Mouse (Mus musculus): ENCODE data around the gene Atp11a. TPM values are rescaled to one million over a fixed set of nuclear protein-coding genes. Genes with fewer than 3 reads are reported as not detected.

Atp11a gene
- polyA plus RNA-seq, 1 experiment from 2014 or later = 139 TPM

DNA sequence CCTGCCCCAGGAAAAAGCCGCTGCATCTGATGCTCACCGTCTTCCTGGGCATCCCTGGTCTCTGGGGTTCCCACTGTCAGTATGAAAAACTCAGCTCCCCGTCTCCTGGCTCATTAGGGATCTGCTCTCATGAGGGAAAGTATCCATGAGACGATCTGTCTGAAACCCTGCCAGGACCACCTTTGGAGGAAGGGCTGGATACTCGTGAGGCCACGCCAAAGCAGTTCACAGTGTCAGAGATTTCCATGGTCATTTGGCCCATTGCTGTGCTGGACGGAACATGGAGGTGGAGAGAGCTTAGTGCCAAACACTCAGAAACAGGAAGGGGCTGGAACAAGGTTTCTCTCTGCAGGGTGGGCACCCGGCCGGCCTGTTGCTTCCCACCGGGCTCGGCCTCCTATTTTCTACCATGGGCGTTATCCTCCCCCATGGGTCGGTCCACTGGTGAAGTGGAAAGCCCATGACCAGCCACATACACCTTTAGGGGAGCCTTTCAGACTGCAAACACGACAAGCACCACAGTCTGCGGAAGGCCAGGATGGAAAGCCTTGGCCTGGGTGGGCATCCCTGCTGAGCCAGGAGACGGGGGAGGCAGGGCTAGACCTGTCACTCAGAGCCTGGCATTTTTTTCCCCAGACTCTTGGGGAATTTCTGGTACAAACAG is 131.1 kb downstream of the Atp11a start:
- in situ Hi-C loops (cut with MboI; ENCODE audit: low pct_unique_long_range_greater_than_20kb) = no loop called here
- DNase-seq (ENCODE audit: low read depth, low spot score) (no peak), ATAC-seq (no peak)
- H3K27me3 ChIP-seq = no peaks in the 10 kb centered on the region
- CTCF ChIA-PET = interaction anchor here (1.1 kb wide), 1 partner anchor 8 kb away, joined by 4 read pairs; no protein-coding TSS in a partner anchor
- no peak for TF ChIP-seq CTCF (IDR thresholded peaks at IDR 0.05)
- POLR2A ChIA-PET = no interaction called here

GRCm38 (mm10) chr8:12889046-12889598 is 132.3 kb downstream of the Atp11a start:
- no peak for TF ChIP-seq CTCF (IDR thresholded peaks at IDR 0.05)
- DNase-seq (ENCODE audit: low read depth, low spot score) (no peak), ATAC-seq (no peak)
- in situ Hi-C loops (cut with MboI; ENCODE audit: low pct_unique_long_range_greater_than_20kb) = no loop called here
- POLR2A ChIA-PET = no interaction called here
- no peaks in the 10 kb centered on the region for H3K27me3 ChIP-seq
- CTCF ChIA-PET = no interaction called here

DNA sequence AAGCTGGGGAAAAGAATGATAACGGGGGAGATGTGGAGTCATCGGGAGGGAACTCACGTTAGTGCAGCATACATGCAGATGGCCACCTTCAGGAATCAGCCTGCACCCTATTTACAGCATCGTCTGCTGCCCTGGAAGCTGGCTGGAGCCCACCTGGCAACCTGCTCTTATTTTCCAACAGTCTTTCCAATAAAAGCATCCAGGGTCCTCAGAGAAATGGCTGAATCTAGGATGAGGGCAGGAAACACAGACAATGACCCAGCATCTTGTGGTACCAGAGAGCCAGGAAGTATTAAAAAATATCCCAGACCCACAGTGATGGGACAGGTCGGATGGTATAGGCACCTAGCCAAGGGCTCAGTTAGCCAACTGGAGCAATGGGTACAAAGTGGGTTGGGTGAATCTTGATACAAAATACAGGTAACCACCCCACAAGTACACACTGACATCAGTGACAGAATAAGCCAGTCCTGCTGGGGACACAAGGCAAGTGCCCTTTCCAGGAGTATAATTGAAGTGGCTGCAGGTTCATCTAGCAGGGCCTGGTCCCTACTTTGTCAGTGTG is 136.2 kb downstream of the Atp11a start:
- in situ Hi-C loops (cut with MboI; ENCODE audit: low pct_unique_long_range_greater_than_20kb) = loop anchor here (10.0 kb wide), 1 partner anchor 322 kb away; no protein-coding TSS in a partner anchor
- TF ChIP-seq CTCF (IDR thresholded peaks at IDR 0.05) = no peak
- ATAC-seq (no peak), DNase-seq (ENCODE audit: low read depth, low spot score) (no peak)
- CTCF ChIA-PET = interaction anchor here (1.3 kb wide), 1 partner anchor 321 kb away, joined by 3 read pairs; no protein-coding TSS in a partner anchor
- POLR2A ChIA-PET = no interaction called here
- no peaks in the 10 kb centered on the region for H3K27me3 ChIP-seq

DNA sequence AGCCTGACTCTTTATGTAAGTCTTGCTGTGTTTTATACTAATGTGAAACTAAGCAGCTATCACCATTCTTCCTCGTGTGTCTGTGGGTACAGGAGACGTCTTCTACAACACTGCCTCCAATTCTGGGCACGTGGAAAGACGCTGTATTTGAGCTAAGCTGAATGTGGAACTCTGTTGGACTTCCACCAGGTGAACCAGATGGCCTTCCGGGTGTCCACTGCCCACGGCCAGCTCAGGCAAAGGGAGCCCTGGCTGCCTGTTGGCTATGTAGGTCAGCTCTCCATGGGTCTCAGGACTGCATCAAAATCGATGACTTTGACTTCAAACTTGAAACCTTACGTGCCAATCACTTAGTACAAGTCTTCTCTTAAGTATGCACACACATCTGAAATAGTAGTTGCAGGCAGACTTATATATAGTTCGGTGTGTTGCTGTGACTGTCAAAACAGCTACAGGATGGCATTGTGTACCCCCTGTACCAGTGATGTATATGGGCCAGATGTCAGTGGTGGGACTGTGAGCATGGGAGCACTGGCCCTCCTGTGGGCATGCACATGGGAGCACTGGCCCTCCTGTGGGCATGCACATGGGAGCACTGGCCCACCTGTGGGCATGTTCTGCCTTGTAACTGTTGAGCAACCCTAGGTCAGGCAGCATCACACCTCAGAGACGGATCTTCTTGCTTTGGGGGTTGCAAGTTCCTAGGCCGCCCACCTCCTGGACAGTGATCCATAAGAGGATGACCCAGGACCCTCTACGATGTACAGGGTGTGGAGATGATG is 137.2 kb downstream of the Atp11a start:
- in situ Hi-C loops (cut with MboI; ENCODE audit: low pct_unique_long_range_greater_than_20kb) = loop anchor here (10.0 kb wide), 1 partner anchor 321 kb away; no protein-coding TSS in a partner anchor
- DNase-seq (ENCODE audit: low read depth, low spot score) = no peak
- ChIA-PET CTCF (interaction anchor here (1.3 to 2.1 kb wide), 2 partner anchors 34 to 320 kb away, joined by 3 to 7 read pairs; no protein-coding TSS in a partner anchor), POLR2A (no interaction called here)
- no peak for ATAC-seq
- TF ChIP-seq CTCF (IDR thresholded peaks at IDR 0.05) = no peak
- no peaks in the 10 kb centered on the region for H3K27me3 ChIP-seq

GRCm38 (mm10) chr8:12894783-12895534 is 138.1 kb downstream of the Atp11a start:
- no peaks in the 10 kb centered on the region for H3K27me3 ChIP-seq
- in situ Hi-C loops (cut with MboI; ENCODE audit: low pct_unique_long_range_greater_than_20kb) = loop anchor here (10.0 kb wide), 1 partner anchor 320 kb away; no protein-coding TSS in a partner anchor

GRCm38 (mm10) chr8:12895535-12896150 is 138.8 kb downstream of the Atp11a start:
- in situ Hi-C loops (cut with MboI; ENCODE audit: low pct_unique_long_range_greater_than_20kb) = loop anchor here (10.0 kb wide), 1 partner anchor 319 kb away; no protein-coding TSS in a partner anchor
- no peak for TF ChIP-seq CTCF (IDR thresholded peaks at IDR 0.05)
- no peaks in the 10 kb centered on the region for H3K27me3 ChIP-seq
- CTCF ChIA-PET = interaction anchor here (0.8 to 2.1 kb wide), 4 partner anchors 8 to 214 kb away, joined by 3 to 7 read pairs (median 4); no protein-coding TSS in a partner anchor
- DNase-seq (ENCODE audit: low read depth, low spot score) = no peak
- POLR2A ChIA-PET = interaction anchor here (0.7 kb wide), 1 partner anchor 23 kb away, joined by 3 read pairs; no protein-coding TSS in a partner anchor
- ATAC-seq = no peak

More at GRCm38 (mm10) chr8:12894783-12895534, 138.1 kb downstream of the Atp11a start:
- POLR2A ChIA-PET = interaction anchor here (0.7 kb wide), 1 partner anchor 24 kb away, joined by 3 read pairs; no protein-coding TSS in a partner anchor
- DNase-seq (ENCODE audit: low read depth, low spot score) (no peak), ATAC-seq (no peak)
- CTCF ChIA-PET = interaction anchor here (0.8 to 2.1 kb wide), 2 partner anchors 33 to 83 kb away, joined by 3 to 7 read pairs; no protein-coding TSS in a partner anchor
- no peak for TF ChIP-seq CTCF (IDR thresholded peaks at IDR 0.05)

- ChIA-PET POLR2A (no interaction called here), CTCF (interaction anchor here (0.7 to 2.4 kb wide), 7 partner anchors 9 to 213 kb away, joined by 4 to 14 read pairs (median 4); no protein-coding TSS in a partner anchor)
- ATAC-seq (peak; percentile 61), DNase-seq (ENCODE audit: low read depth, low spot score) (no peak)
- TF ChIP-seq CTCF (IDR thresholded peaks at IDR 0.05) = peak; percentile 93
- in situ Hi-C loops (cut with MboI; ENCODE audit: low pct_unique_long_range_greater_than_20kb) = loop anchor here (10.0 kb wide), 1 partner anchor 318 kb away; no protein-coding TSS in a partner anchor
- H3K27me3 ChIP-seq = no peaks in the 10 kb centered on the region
These were observed 139.9 kb downstream of the Atp11a start for GRCm38 (mm10) chr8:12896494-12897373.

DNA sequence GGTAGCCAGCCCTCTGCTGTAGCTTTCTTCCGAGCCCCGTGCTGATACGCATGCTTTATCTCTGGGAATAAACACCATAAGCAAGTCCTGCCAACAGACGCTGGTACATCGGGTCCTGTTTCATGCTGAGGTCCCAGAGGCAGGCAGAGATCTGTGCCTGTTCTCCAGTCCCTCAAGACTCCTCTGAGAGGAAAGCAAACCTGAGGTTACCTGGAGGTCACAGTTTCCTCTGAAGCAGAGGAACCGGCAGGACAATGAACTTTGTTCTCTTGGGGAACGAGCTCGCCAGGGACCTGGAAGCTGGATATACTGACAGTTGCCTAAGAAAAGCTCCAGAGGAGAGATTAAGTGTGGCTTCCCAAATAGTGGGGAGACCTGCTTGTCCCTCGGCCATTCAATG is 141.0 kb downstream of the Atp11a start:
- ChIA-PET POLR2A (no interaction called here), CTCF (interaction anchor here (2.4 kb wide), 1 partner anchor 30 kb away, joined by 14 read pairs; no protein-coding TSS in a partner anchor)
- ATAC-seq (no peak), DNase-seq (ENCODE audit: low read depth, low spot score) (no peak)
- in situ Hi-C loops (cut with MboI; ENCODE audit: low pct_unique_long_range_greater_than_20kb) = loop anchor here (10.0 kb wide), 1 partner anchor 317 kb away; no protein-coding TSS in a partner anchor
- TF ChIP-seq CTCF (IDR thresholded peaks at IDR 0.05) = no peak
- H3K27me3 ChIP-seq = no peaks in the 10 kb centered on the region
